Mouse (Mus musculus) G1E (cell line): ENCODE data around the gene 9130023H24Rik.

Source experiments
- CTCF ChIP-seq: IDR thresholded peaks from 2 replicates; pipeline ENCODE4 v1.5.1; 2012; ENCODE audit warnings: low read depth, low read length, inconsistent platforms, mixed read lengths
- GATA1 ChIP-seq: IDR thresholded peaks from 2 replicates; pipeline ENCODE4 v1.6.1; 2012; ENCODE audit warnings: borderline replicate concordance, low read length, inconsistent platforms, mixed read lengths
- GATA2 ChIP-seq: IDR thresholded peaks from 2 replicates; pipeline ENCODE4 v1.6.1; 2012; ENCODE audit warnings: low read depth, low read length, inconsistent platforms, borderline replicate concordance
- POLR2AphosphoS5 ChIP-seq: IDR thresholded peaks from 2 replicates; pipeline ENCODE4 v1.6.1; 2012; ENCODE audit warnings: low read depth, low read length, inconsistent platforms; ENCODE audit not compliant: insufficient replicate concordance
- TAL1 ChIP-seq: conservative IDR thresholded peaks from 2 replicates; pipeline ENCODE4 v1.6.1; 2012; ENCODE audit warnings: low read depth, low read length, inconsistent platforms, mixed read lengths

DNA sequence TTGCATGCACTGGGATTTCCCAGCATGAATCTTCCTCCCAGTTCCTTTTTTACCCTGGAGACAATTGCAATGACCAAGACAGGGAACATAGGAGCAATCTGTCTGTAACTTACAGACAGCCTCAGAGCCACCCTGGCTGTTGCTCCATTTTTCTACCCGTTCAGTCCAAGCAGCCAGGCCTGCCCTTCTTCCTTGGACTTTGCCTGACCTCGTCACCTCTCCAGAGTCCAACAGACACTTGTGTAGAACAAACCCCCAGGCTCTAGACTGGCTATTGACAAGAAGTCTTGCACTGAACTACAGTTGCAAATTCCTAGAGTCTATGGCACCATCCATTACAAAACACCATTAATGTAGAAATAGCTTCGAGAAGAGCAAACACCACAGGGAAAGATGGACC, 28.0 kb downstream of the 9130023H24Rik start:
- no peak for TF ChIP-seq POLR2AphosphoS5
- no peak for TF ChIP-seq CTCF
- TF ChIP-seq GATA1 = no peak
- no peak for TF ChIP-seq TAL1
- TF ChIP-seq GATA2 = no peak
